Comparison of ENCODE assay signal across 8 mouse cellular contexts in the genomic region with DNA sequence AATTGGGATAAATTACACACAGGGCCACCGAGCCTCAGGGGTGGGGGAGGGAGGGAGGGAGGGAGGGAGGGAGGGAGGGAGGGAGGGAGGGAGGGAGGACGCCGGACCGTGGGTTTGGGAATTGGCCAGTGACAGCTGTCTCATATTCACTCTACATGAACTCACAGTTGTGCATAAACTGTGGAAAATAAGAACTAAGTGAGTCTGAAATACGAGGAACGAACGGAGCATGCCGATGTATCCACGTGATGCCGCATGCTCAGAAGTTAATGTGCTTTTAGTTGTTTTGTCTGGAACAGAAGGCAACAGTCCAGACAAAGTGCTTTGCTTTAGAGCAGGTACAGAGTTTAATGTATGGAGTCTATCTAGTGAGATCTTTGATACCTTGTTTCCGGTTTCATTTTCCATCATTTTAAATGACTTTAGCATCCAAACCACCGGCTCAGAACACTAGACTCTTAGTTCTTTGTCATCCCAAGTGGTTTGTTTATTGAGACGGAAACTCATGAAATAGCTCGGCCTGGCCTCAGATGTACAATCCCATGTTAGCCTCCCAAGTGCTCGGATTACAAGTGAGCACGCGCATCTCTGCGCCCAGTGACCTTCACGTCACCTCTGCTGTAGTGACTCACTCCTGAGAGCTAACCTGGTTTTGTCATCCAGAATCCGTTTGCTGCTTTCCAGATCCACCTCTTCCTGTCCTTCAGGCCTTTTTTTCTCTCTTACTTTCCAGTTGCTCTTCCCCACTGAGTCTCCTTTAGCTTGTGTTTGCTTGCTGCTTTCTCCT. TPM values are rescaled to one million over a fixed set of nuclear protein-coding genes. Genes with fewer than 3 reads are reported as not detected.
DNase-seq lines count a peak whose midpoint lies in the region; ATAC-seq lines count a peak whose summit lies in the region.

No protein-coding gene starts in this region.

- H3K4me1 ChIP-seq in kidney, embryonic 16.5 days (ENCODE audit: insufficient read depth, low read length) = peaks cover 14% of the 10 kb centered on the region
- peaks cover 10% of the 10 kb centered on the region; the same call in 1 of the 2 replicates for H3K4me1 ChIP-seq in heart, embryonic 10.5 days
- no peaks in the 10 kb centered on the region for H3K4me1 ChIP-seq in forebrain, embryonic 11.5 days (replicated peaks; ENCODE audit: control insufficient read depth, insufficient read depth, low read length)

- H3K9ac ChIP-seq in kidney, embryonic 16.5 days (replicated peaks; ENCODE audit: low read length) = peak overlapping the region; percentile 13; the same call in 1 of the 2 replicates
- no peak overlapping the region for H3K9ac ChIP-seq in forebrain, embryonic 11.5 days (ENCODE audit: low read length)

- WGBS in kidney, embryonic 16.5 days = 23% methylated on average over 19 of the region's 20 CpGs
- WGBS in heart, embryonic 10.5 days = 66% methylated on average over 20 of the region's 20 CpGs
- 77% methylated on average over 19 of the region's 20 CpGs for WGBS in forebrain, embryonic 11.5 days

- ATAC-seq in kidney, embryonic 16.5 days (ENCODE audit: low FRiP score, low TSS enrichment) = peak; percentile 83
- ATAC-seq in forebrain, embryonic 11.5 days (replicated peaks; ENCODE audit: low FRiP score) = no peak
- no peak for ATAC-seq in activated CD4-positive, CD25-positive, alpha-beta regulatory T cell, adult 4 months

- no peak for DNase-seq in kidney, postnatal 25 days
- DNase-seq in adrenal gland, postnatal 14 days = peak; percentile 65
- DNase-seq in heart, embryonic 10.5 days (ENCODE audit: low spot score) = peak; percentile 59
- peak; percentile 19 to 38 for DNase-seq in lung, postnatal 4 days
- no peak for DNase-seq in thymus, postnatal 36 days
- no peak for DNase-seq in forebrain, embryonic 11.5 days (ENCODE audit: low spot score)

- H3K4me3 ChIP-seq in kidney, embryonic 16.5 days (ENCODE audit: low read length) = no peak overlapping the region
- no peak overlapping the region for H3K4me3 ChIP-seq in heart, embryonic 10.5 days
- no peak overlapping the region for H3K4me3 ChIP-seq in forebrain, embryonic 11.5 days (ENCODE audit: low read depth, low read length)

- peak overlapping the region; percentile 90 for H3K27ac ChIP-seq in kidney, embryonic 16.5 days (ENCODE audit: low read length)
- H3K27ac ChIP-seq in heart, embryonic 10.5 days = 0 out of 2 replicates have a peak overlapping the region, but pooled peaks have one; percentile 17
- no peak overlapping the region for H3K27ac ChIP-seq in forebrain, embryonic 11.5 days (ENCODE audit: low read depth, low read length)

- H3K27me3 ChIP-seq in kidney, embryonic 16.5 days (ENCODE audit: insufficient read depth, low read length) = no peaks in the 10 kb centered on the region
- no peaks in the 10 kb centered on the region for H3K27me3 ChIP-seq in heart, embryonic 10.5 days (ENCODE audit: insufficient read depth, poor library complexity, severe bottlenecking)
- H3K27me3 ChIP-seq in forebrain, embryonic 11.5 days (ENCODE audit: control insufficient read depth, insufficient read depth, low read length) = no peaks in the 10 kb centered on the region

- H3K9me3 ChIP-seq in kidney, embryonic 16.5 days (ENCODE audit: low read length) = no peaks in the 10 kb centered on the region
- no peaks in the 10 kb centered on the region for H3K9me3 ChIP-seq in heart, embryonic 10.5 days
- H3K9me3 ChIP-seq in forebrain, embryonic 11.5 days (ENCODE audit: control insufficient read depth, low read length) = no peaks in the 10 kb centered on the region

- H3K36me3 ChIP-seq in kidney, embryonic 16.5 days (ENCODE audit: insufficient read depth, low read length) = peaks cover 14% of the 10 kb centered on the region
- peaks cover 76% of the 10 kb centered on the region for H3K36me3 ChIP-seq in heart, embryonic 10.5 days
- no peaks in the 10 kb centered on the region; the same call in 1 of the 2 replicates for H3K36me3 ChIP-seq in forebrain, embryonic 11.5 days (ENCODE audit: control insufficient read depth, insufficient read depth, low read length)

- peak overlapping the region; percentile 34 for H3K4me2 ChIP-seq in kidney, embryonic 16.5 days (replicated peaks; ENCODE audit: low read depth, low read length)
- H3K4me2 ChIP-seq in forebrain, embryonic 11.5 days (ENCODE audit: low read depth, low read length, severe bottlenecking) = no peak overlapping the region

RNA-seq across cellular contexts. Expression of gene Syde2, which starts 22.4 kb away (rescaled TPM):
- polyA plus RNA-seq in kidney, embryonic 16.5 days (2015; fragmentation: Nextera tagmentation; extraction: Ambion mirVana) = 1.4 and 1.7 TPM in 2 replicates
- 4.9 and 7.2 TPM in 2 replicates for total RNA-seq in adrenal gland, postnatal 14 days (2021)
- polyA plus RNA-seq in heart, embryonic 10.5 days (2016; fragmentation: Nextera tagmentation; extraction: Ambion mirVana) = 3.1 and 3.4 TPM in 2 replicates
- 1.6 and 2.0 TPM in 2 replicates for polyA plus RNA-seq in forebrain, embryonic 11.5 days (2014; fragmentation: Nextera tagmentation; extraction: Ambion mirVana)
- polyA plus RNA-seq in activated CD4-positive, CD25-positive, alpha-beta regulatory T cell, adult 4 months (2017; shearing (Covaris generic)) = not detected

Comparison
In these comparisons a context has a peak if more than half of its experiments do, and no peak if none do; other contexts are left out.
1. DNase-seq: peak in adrenal gland, postnatal 14 days (single experiment), heart, embryonic 10.5 days (single experiment) and lung, postnatal 4 days (2 of 2); none in kidney, postnatal 25 days (0 of 2), thymus, postnatal 36 days (0 of 2) and forebrain, embryonic 11.5 days (single experiment).